Mouse (Mus musculus) stomach, postnatal 0 days (tissue): ENCODE data around the gene Mrpl33.

Source experiments
- CTCF ChIP-seq: IDR thresholded peaks from 2 replicates; pipeline ENCODE4 v1.5.1; 2016; ENCODE audit warnings: antibody characterized with exemption, low read depth, mild to moderate bottlenecking, moderate library complexity
- EP300 ChIP-seq: optimal IDR thresholded peaks from 2 replicates; pipeline ENCODE3; 2016; ENCODE audit warnings: antibody characterized with exemption

GRCm38 (mm10) chr5:31682305-31682704 lies 85.6 kb downstream of the Mrpl33 start:
- no peak for TF ChIP-seq CTCF
- no peak for TF ChIP-seq EP300
